Mouse (Mus musculus): Measurements from ENCODE around the gene F10.
A peak's percentile ranks its signal among the peaks of the same experiment; 100 is the strongest.

F10 gene

GRCm38 (mm10) chr8:13037015-13037414 lies at the start of gene F10:
Gene F10, plus strand, starts transcription at chr8:13037308.
- no peak for DNase-seq

DNA sequence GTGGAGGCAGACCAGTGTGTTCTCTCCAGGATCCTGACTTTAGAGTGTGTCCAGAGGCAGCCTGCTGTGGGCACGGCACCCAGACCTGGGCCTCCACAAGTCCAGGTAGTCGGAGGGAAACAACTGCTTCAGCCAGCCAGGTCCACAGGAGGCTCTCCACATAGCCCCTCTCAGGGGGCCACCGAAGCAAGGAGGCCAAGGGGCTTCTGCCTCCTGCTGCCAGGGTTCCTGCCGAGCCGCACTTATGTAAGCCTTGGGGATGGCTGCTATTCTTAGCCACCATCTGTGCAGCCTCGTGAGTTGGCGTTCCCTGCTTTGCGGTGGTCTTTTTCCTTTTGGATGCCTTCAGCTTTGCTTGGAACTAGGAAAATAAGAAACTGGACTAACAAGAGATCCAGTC lies 49.5 kb upstream of the F10 start:
- DNase-seq: peak; percentile 37 to 65

GRCm38 (mm10) chr8:12988722-12989430 lies 48.2 kb upstream of the F10 start:
- DNase-seq: peak in 1 of 2 experiments; percentile 40

GRCm38 (mm10) chr8:12991411-12991810 lies 45.7 kb upstream of the F10 start:
- DNase-seq: no peak

DNA sequence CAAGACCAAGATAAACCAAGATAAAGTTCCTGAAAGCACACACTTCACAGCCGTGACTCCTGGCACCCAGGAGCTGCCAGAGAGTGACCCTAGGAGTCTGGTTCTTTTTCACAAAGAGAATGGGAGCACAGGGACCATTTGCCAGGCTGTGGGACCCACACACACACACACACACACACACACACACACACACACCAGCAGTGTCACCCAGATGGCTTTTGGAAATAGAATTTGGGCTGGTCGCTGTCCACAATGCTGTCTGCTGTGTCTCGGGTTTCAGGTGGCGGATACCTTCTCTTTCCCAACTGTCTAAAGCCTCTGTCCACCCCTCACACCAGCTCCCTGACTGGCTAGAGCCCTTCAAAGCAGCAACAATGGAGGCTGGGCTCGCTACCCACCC lies 42.6 kb upstream of the F10 start:
- no peak for DNase-seq

DNA sequence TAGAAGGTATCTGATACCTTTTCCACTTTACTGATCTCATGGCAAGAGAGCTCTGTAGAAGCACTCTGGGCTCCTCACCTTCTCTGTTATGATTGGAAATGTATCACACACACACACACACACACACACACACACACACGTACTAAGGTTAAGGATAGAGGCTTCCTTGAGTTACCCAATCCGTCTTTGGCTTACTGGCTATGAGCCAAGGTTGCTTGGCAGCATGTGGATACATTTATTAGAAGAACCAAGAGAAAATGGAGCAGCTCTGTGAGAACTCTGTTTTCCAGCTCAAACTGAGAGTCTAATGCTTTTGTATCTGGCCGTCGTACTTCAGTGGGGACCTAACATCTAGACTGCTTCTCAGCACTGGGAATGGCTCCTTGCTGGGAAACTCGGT lies 41.6 kb upstream of the F10 start:
- peak; percentile 41 to 49 for DNase-seq

- DNase-seq: no peak
Observed at GRCm38 (mm10) chr8:12996831-12997275, 40.3 kb upstream of the F10 start.

GRCm38 (mm10) chr8:12998331-12998730 lies 38.8 kb upstream of the F10 start:
- no peak for DNase-seq

DNA sequence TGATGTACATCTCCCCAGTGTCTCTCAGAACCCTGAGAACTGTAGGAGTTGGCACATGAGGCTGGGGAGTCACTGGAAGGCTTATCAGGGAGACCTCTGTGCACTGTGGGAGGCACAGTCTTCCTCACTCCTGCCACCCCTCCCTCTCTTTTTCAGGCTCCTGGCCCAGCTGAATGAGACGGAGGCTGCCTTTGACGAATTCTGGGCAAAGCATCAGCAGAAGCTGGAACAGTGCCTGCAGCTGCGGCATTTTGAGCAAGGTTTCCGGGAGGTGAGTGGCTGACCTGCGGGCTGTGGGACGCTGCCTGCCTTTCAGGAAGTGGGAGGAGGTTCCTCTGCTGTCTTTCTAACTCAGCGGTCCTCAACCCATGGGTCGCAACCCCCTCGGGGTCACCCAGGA lies 37.3 kb upstream of the F10 start:
- no peak for DNase-seq

DNA sequence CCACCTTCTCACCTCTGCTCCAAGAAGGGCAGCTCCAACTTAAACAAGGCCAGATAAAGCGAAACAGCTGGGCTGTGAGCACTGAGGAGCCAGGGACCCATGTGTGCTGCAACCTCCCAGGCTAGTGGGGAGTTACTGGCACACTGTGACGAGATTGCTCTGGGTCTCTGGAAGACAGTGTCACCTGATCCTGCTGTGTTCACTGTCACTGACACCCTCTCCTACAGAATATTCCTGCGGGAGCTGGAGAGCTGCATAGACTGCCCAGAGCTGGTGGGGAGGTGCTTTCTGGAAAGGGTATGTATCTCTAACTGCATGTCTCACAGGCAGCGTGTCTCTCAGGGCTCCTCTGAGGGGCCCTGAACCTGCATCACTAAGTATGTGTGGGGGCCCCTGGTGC lies 29.6 kb upstream of the F10 start:
- no peak for DNase-seq

- DNase-seq: no peak
Observed at GRCm38 (mm10) chr8:13010313-13010712, 26.8 kb upstream of the F10 start.

DNA sequence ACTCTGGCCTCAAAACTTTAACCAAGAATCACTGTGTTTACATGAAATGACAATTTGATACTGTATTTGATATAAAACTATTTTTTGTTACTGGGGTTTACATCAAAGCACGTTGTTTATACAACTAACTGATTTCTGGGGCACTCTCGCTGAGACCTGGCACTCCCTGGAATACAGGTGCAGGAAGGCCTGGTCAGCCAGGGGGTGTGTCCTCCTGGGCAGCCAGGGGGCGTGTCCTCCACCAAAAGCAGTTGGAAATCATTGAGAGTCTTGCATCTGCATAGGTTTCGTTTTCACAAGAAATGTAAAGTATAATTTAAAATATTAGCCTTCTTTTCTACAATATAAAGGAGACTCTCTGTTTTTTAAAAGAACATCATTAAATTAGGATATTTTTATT lies 17.5 kb upstream of the F10 start:
- DNase-seq: no peak

- no peak for DNase-seq
Observed at GRCm38 (mm10) chr8:13021830-13022229, 15.3 kb upstream of the F10 start.

GRCm38 (mm10) chr8:13025487-13026224 lies 11.5 kb upstream of the F10 start, which contains the start of gene F7:
Gene F7, plus strand, starts transcription at chr8:13026034.
- no peak for DNase-seq

DNA sequence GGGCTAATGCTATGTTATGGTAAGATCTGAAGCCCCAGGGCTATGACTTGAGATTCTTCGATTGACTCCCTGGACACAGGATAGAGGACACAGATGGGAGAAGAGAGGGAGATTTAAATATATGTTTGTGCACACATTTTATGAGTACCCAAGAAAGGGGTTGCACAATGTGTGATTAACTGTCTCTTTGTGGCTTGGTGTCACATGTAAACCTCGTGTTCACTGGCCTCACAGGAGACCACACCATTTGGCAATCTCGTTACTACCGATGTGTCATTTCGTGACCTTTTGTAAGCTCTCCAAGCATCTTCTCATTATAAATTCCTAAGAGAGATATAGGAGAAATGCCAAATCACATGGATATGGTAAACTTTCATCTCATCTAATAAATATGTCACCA lies 9.5 kb upstream of the F10 start:
- no peak for DNase-seq

DNA sequence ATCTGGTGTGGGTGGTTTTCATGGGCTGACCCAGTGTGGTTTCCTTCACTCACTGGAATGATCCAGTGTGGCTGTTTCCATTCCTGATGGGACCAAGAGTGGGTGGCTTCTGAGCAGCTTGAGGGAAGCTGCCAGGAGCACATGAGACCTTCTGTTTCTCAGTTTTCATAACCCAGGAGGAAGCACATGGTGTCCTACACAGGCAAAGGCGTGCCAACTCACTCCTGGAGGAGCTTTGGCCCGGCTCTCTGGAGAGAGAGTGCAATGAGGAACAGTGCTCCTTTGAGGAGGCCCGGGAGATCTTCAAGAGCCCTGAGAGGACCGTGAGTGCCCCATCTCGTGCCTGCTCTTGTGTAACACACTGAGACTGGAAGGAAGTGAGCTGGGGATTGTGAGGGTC lies 8.6 kb upstream of the F10 start:
- DNase-seq: peak; percentile 10 to 23

DNA sequence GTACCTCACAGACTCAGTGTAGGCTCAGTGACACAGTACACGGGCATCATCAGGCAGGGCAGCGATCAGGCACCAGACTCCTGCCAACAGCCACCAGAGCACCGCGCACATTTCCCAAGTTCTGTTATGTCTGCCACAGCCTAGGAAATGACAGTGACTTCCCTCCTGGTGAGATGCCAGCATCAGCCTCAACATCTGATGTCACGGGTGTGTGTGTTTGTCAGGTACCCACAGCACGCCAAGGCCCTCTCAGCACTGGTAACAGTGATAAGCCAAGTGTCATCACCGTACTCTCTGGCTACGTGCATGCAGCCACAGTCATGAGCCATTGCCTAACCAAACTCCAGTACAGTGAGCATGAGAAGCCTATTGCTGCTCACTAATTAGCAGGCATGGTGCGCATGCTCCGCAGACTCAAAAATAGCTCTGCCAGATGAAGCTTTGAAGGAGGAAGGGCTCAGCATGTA lies 729 bp upstream of the F10 start:
- DNase-seq: no peak

GRCm38 (mm10) chr8:13037569-13037968 lies 461 bp downstream of the F10 start:
- no peak for DNase-seq

DNA sequence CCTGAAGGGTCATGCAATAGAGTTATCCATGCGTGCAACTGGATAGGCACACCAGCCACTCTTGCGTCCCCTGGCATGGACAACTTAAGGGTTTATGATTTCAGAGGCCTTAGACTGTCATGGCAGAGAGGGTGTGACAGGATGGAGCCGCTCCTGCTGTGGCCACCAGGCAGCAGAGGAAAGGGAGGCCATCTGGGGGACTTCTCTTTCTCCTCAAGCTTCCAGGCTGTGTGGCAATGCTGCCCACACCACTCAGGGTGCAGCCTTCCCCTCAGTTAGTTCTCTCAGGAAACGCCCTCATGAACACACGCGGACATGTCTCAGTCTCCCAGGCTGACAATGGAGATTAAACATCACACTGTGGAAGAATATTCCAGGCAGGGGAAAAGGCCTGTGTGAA lies 1.9 kb downstream of the F10 start:
- DNase-seq: no peak

DNA sequence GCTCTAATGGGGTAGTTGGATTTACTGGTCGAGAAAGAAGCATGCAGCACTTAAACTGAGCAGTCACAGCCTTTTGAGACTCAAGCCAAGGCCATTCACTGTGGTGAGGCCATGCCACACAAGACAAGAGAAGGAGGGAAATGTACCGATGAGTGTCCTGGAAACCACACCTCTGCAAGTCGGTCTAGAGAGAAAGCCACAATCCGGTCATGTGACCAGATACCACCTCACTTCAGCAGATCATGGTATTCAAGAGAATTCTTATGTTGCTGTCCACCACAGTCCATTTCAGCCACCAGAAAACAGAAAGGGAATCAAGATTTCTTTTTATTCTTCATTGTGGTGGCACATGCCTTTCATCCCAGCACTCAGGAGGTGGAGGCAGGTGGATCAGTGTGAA lies 4.4 kb downstream of the F10 start:
- DNase-seq: no peak

GRCm38 (mm10) chr8:13047652-13048051 lies 10.5 kb downstream of the F10 start:
- peak in 1 of 2 experiments; percentile 27 for DNase-seq

DNA sequence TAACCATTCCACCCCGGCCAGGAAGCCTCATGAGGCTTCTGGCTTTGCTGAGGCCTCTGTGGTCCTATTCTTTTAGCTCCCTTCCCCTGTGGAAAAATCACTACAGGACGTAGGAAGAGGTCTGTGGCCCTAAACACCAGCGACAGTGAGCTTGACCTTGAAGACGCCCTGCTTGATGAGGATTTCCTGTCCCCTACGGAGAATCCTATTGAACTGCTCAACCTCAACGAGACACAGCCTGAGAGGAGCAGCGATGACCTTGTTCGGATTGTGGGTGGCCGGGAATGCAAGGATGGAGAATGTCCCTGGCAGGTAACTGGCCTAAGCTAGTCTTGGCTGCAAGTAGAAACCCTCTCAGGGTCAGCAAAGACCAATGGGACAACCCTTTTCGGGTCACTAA lies 13.4 kb downstream of the F10 start:
- DNase-seq: no peak

DNA sequence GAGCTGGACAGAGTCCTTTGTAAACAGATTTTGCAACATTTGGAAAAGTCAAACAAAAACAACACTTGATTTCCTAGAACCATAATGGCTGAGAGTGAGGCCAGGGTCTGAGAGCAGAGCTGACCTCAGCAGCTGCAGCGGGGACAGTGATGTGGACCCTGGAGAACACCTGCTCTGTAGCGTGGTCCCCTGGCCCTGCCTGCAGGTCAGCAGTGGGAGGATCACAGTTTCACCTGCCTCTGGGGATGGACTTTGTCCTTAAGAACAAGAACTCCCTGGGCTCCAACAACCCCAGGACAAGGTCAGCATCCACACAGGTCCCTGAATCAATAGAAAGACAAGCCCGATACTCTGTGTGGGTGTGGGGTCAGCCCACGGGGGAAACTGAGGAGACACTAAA lies 20.2 kb downstream of the F10 start:
- no peak for DNase-seq

GRCm38 (mm10) chr8:13060441-13061150 lies 23.5 kb downstream of the F10 start, which contains the start of gene Proz:
Gene Proz, plus strand, starts transcription at chr8:13060914.
- DNase-seq: no peak

Data from cerebellum, postnatal 14 days (tissue).